Mouse (Mus musculus) effector memory CD4-positive, alpha-beta T cell, adult 7 months (primary cell): ENCODE results near the gene Gm5662. TPM values are rescaled to one million over a fixed set of nuclear protein-coding genes. Genes with fewer than 3 reads are reported as not detected.

Source experiments
- polyA plus RNA-seq: library from polyadenylated mRNA; unstranded; fragments of 100-300 nt; shearing (Covaris generic); gene quantifications from one replicate; pipeline ENCODE4 v1.2.1, GENCODE M21; 2017

The Gm5662 gene
- polyA plus RNA-seq = 0.32 TPM

GRCm38 (mm10) chr12:88274400-88274799 lies at the start of gene Gm5662:
Gene Gm5662 (minus strand): TSS chr12:88274500.

GRCm38 (mm10) chr12:88323926-88324325 lies 49.6 kb upstream of the Gm5662 start, which contains the start of gene Gm5039:
Gene Gm5039 (minus strand): TSS chr12:88324026.

GRCm38 (mm10) chr12:88250000-88250399 lies 24.3 kb downstream of the Gm5662 start, which contains the start of gene Gm8332:
Gene Gm8332 (minus strand): TSS chr12:88250100.

Other genes starting within 250 kb of the Gm5662 start
- not detected for gene Gm2056, start 247.5 kb downstream of the Gm5662 start, polyA plus RNA-seq
- not detected for gene Gm16368, start 190.8 kb downstream of the Gm5662 start, polyA plus RNA-seq
- gene Gm10436, start 92.4 kb downstream of the Gm5662 start, polyA plus RNA-seq = not detected
- gene Gm8332, start 24.4 kb downstream of the Gm5662 start, polyA plus RNA-seq = not detected
- gene Gm5039, start 49.5 kb upstream of the Gm5662 start, polyA plus RNA-seq = not detected
- 16.5 TPM for gene Adck1, start 86.1 kb upstream of the Gm5662 start, polyA plus RNA-seq